ENCODE assay signal across 11 mouse cellular contexts in genomic region chr6:97005038-97005437, GRCm38 (mm10). TPM values are rescaled to one million over a fixed set of nuclear protein-coding genes. Genes with fewer than 3 reads are reported as not detected.
DNase-seq lines count a peak whose midpoint lies in the region; ATAC-seq and TF ChIP-seq lines count a peak whose summit lies in the region.
"Had no signal": no experiment of that assay in that cellular context is flagged by ENCODE, and none has a peak within 500 bp of the region (broad histone marks: within the 10 kb centered on the region; RNA-seq: fewer than 3 reads in every experiment).

No protein-coding gene starts in this region.

- no peaks in the 10 kb centered on the region for H3K9me3 ChIP-seq in limb, embryonic 10.5 days (replicated peaks)
- no peaks in the 10 kb centered on the region for H3K9me3 ChIP-seq in stomach, postnatal 0 days (ENCODE audit: control insufficient read depth, low read length)
- H3K9me3 ChIP-seq: embryonic facial prominence, embryonic 15.5 days; liver, embryonic 15.5 days; stomach, embryonic 15.5 days had no signal

- H3K9ac ChIP-seq in stomach, postnatal 0 days (ENCODE audit: low read length), result no peak overlapping the region
- H3K9ac ChIP-seq: embryonic facial prominence, embryonic 15.5 days; liver, embryonic 15.5 days; stomach, embryonic 15.5 days had no signal

- H3K4me3 ChIP-seq in C2C12 (ENCODE audit: insufficient read depth, poor library complexity, severe bottlenecking), result no peak overlapping the region
- H3K4me3 ChIP-seq in limb, embryonic 10.5 days, result no peak overlapping the region
- no peak overlapping the region for H3K4me3 ChIP-seq in stomach, postnatal 0 days (ENCODE audit: low read depth, low read length)
- H3K4me3 ChIP-seq: embryonic facial prominence, embryonic 15.5 days; liver, embryonic 15.5 days; stomach, embryonic 15.5 days had no signal

- DNase-seq in heart, adult 8-10 months (ENCODE audit: low spot score), result peak; percentile 16
- DNase-seq in heart, adult 11 months, result no peak
- peak; percentile 32 for DNase-seq in R1 (ENCODE audit: low read depth, low spot score)
- DNase-seq in limb, embryonic 10.5 days (ENCODE audit: low spot score), result peak; percentile 50
- DNase-seq in stomach, postnatal 0 days (ENCODE audit: low spot score), result peak; percentile 20
- no peak for DNase-seq in urinary bladder, postnatal 36 days (ENCODE audit: low spot score in 2 of 2)

- no peaks in the 10 kb centered on the region for H3K79me3 ChIP-seq in C2C12 (ENCODE audit: low read depth)

- WGBS in limb, embryonic 10.5 days, result 29% methylated on average over 11 of the region's 11 CpGs
- 12% methylated on average over 11 of the region's 11 CpGs for WGBS in stomach, postnatal 0 days

- H3K27ac ChIP-seq in limb, embryonic 10.5 days, result no peak overlapping the region
- H3K27ac ChIP-seq in stomach, postnatal 0 days (replicated peaks), result no peak overlapping the region
- H3K27ac ChIP-seq: embryonic facial prominence, embryonic 15.5 days; liver, embryonic 15.5 days; stomach, embryonic 15.5 days had no signal

- H3K4me2 ChIP-seq in stomach, postnatal 0 days (replicated peaks; ENCODE audit: low read depth), result no peak overlapping the region
- H3K4me2 ChIP-seq: embryonic facial prominence, embryonic 15.5 days; liver, embryonic 15.5 days; stomach, embryonic 15.5 days had no signal

- H3K27me3 ChIP-seq in C2C12 (ENCODE audit: control insufficient read depth, insufficient read depth, insufficient read length), result no peaks in the 10 kb centered on the region
- peaks cover 9% of the 10 kb centered on the region; the same call in 1 of the 2 replicates for H3K27me3 ChIP-seq in limb, embryonic 10.5 days (ENCODE audit: low read depth, poor library complexity, severe bottlenecking)
- no peaks in the 10 kb centered on the region for H3K27me3 ChIP-seq in stomach, postnatal 0 days (ENCODE audit: control insufficient read depth, insufficient read depth, low read length)
- H3K27me3 ChIP-seq: embryonic facial prominence, embryonic 15.5 days; stomach, embryonic 15.5 days had no signal

- no peaks in the 10 kb centered on the region for H3K36me3 ChIP-seq in C2C12 (ENCODE audit: control insufficient read depth, insufficient read depth)
- H3K36me3 ChIP-seq in limb, embryonic 10.5 days, result no peaks in the 10 kb centered on the region
- H3K36me3 ChIP-seq in stomach, postnatal 0 days (ENCODE audit: control insufficient read depth, insufficient read depth, low read length), result no peaks in the 10 kb centered on the region
- H3K36me3 ChIP-seq: embryonic facial prominence, embryonic 15.5 days; liver, embryonic 15.5 days; stomach, embryonic 15.5 days had no signal

- peak; percentile 25 for TF ChIP-seq CTCF in C2C12 (IDR thresholded peaks at IDR 0.05; ENCODE audit: control insufficient read depth, insufficient read depth, insufficient read length)
- peak; percentile 89 for TF ChIP-seq CTCF in stomach, postnatal 0 days (IDR thresholded peaks at IDR 0.05; ENCODE audit: low read depth)

- H3K4me1 ChIP-seq in limb, embryonic 10.5 days, result no peaks in the 10 kb centered on the region
- no peaks in the 10 kb centered on the region for H3K4me1 ChIP-seq in stomach, postnatal 0 days (replicated peaks; ENCODE audit: control insufficient read depth, insufficient read depth)
- H3K4me1 ChIP-seq: embryonic facial prominence, embryonic 15.5 days; liver, embryonic 15.5 days; stomach, embryonic 15.5 days had no signal

- no peak for TF ChIP-seq EP300 in stomach, postnatal 0 days (optimal IDR thresholded peaks at IDR 0.05)

- no peak overlapping the region for H3ac ChIP-seq in C2C12 (ENCODE audit: control insufficient read depth, insufficient read length, low read depth)

- no peaks in the 10 kb centered on the region for H3K79me2 ChIP-seq in C2C12 (ENCODE audit: control insufficient read depth, insufficient read depth)

- 0 out of 2 replicates have a peak, but pooled peaks have one; percentile 45 for ATAC-seq in granulocyte monocyte progenitor cell, adult 5-6 weeks (replicated peaks; ENCODE audit: poor library complexity, severe bottlenecking)
- ATAC-seq in stomach, postnatal 0 days (ENCODE audit: low FRiP score, low TSS enrichment), result no peak

TF ChIP-seq in C2C12, 6 proteins besides CTCF, POLR2A, EP300 and RAD21:
- no peak for TF ChIP-seq CEBPB (IDR thresholded peaks at IDR 0.05; ENCODE audit: low read depth)
- TF ChIP-seq MYOG (IDR thresholded peaks at IDR 0.05; ENCODE audit: control insufficient read depth, extremely low read depth, insufficient read length), result no peak
- no peak for TF ChIP-seq USF1 (IDR thresholded peaks at IDR 0.05; ENCODE audit: low read depth)
- TF ChIP-seq MYOD1 (IDR thresholded peaks at IDR 0.05; ENCODE audit: control insufficient read depth, insufficient read length, low read depth), result no peak
- TF ChIP-seq MAX (IDR thresholded peaks at IDR 0.05), result no peak
- TF ChIP-seq FOSL1 (IDR thresholded peaks at IDR 0.05; ENCODE audit: insufficient read depth, low read length, poor library complexity, severe bottlenecking), result no peak

RNA-seq across cellular contexts. Expression of gene Fam19a4, which starts 55.2 kb away (rescaled TPM):
- total RNA-seq in heart, adult 8-10 months (2022), result not detected
- polyA plus RNA-seq in C2C12 (2012; fragmentation: generic; extraction: Trizol), result not detected
- total RNA-seq in granulocyte monocyte progenitor cell, adult 5-6 weeks (2014; fragmentation: Nextera tagmentation), result not detected in 2 replicates
- total RNA-seq in granulocyte monocyte progenitor cell, adult 5-6 weeks (2017), result not detected in 2 replicates
- polyA plus RNA-seq in limb, embryonic 10.5 days (2016; fragmentation: Nextera tagmentation; extraction: Ambion mirVana), result 0.48 and 0.56 TPM in 2 replicates
- polyA plus RNA-seq in stomach, postnatal 0 days (2015; fragmentation: Nextera tagmentation; extraction: Ambion mirVana), result 0.15 and 0.27 TPM in 2 replicates
- polyA plus RNA-seq: liver, embryonic 15.5 days had no signal

Comparison
In these comparisons a context has a peak if more than half of its experiments do, and no peak if none do; other contexts are left out.
1. DNase-seq: peak in heart, adult 8-10 months (single experiment), R1 (single experiment), limb, embryonic 10.5 days (single experiment) and stomach, postnatal 0 days (single experiment); none in heart, adult 11 months (single experiment) and urinary bladder, postnatal 36 days (0 of 2).